In genomic region chr7:45833148-45833790, GRCm38 (mm10) we compare ENCODE assay signal across 8 mouse cellular contexts. TPM values are rescaled to one million over a fixed set of nuclear protein-coding genes. Genes with fewer than 3 reads are reported as not detected.
A peak's percentile ranks its signal among the peaks of the same experiment; 100 is the strongest.
DNase-seq lines count a peak whose midpoint lies in the region; ATAC-seq and TF ChIP-seq lines count a peak whose summit lies in the region.

No protein-coding gene starts in this region.

- DNase-seq in kidney, adult 18-20 months = peak; percentile 31
- DNase-seq in kidney, adult 8-10 months = no peak
- DNase-seq in brain, embryonic 14.5 days (ENCODE audit: low read depth) = peak; percentile 11
- no peak for DNase-seq in urinary bladder, postnatal 25 days (ENCODE audit: low spot score)
- DNase-seq in gastrocnemius, postnatal 14 days = no peak
- no peak for DNase-seq in frontal cortex, adult 2 months (ENCODE audit: extremely low spot score in 1 of 2, low spot score in 1 of 2)

- peaks cover 67% of the 10 kb centered on the region for H3K27me3 ChIP-seq in hindbrain, embryonic 12.5 days
- H3K27me3 ChIP-seq in liver, embryonic 16.5 days (ENCODE audit: control insufficient read depth, insufficient read depth, low read depth, low read length) = peaks cover 53% of the 10 kb centered on the region

- no peak for TF ChIP-seq POLR2A in brain, embryonic 14.5 days (IDR thresholded peaks at IDR 0.05; ENCODE audit: borderline replicate concordance, extremely low read depth, insufficient read depth, insufficient read length, poor library complexity, severe bottlenecking)

- peak overlapping the region; percentile 50 for H3K4me2 ChIP-seq in hindbrain, embryonic 12.5 days (replicated peaks)
- H3K4me2 ChIP-seq in liver, embryonic 16.5 days (ENCODE audit: low read depth, low read length) = peak overlapping the region; percentile 26

- H3K36me3 ChIP-seq in hindbrain, embryonic 12.5 days = peaks cover 12% of the 10 kb centered on the region
- no peaks in the 10 kb centered on the region for H3K36me3 ChIP-seq in liver, embryonic 16.5 days (ENCODE audit: control insufficient read depth, insufficient read depth)

- no peak for TF ChIP-seq CTCF in brain, embryonic 14.5 days (IDR thresholded peaks at IDR 0.05; ENCODE audit: borderline replicate concordance, extremely low read depth, insufficient read depth, insufficient read length)

- H3K9me3 ChIP-seq in hindbrain, embryonic 12.5 days (replicated peaks) = no peaks in the 10 kb centered on the region
- no peaks in the 10 kb centered on the region for H3K9me3 ChIP-seq in liver, embryonic 16.5 days (replicated peaks; ENCODE audit: control insufficient read depth, low read length)

- ATAC-seq in hindbrain, embryonic 12.5 days (ENCODE audit: low FRiP score) = no peak
- peak; percentile 12; the same call in 1 of the 2 replicates for ATAC-seq in liver, embryonic 16.5 days (ENCODE audit: low read depth)

- peaks cover 35% of the 10 kb centered on the region for H3K4me1 ChIP-seq in hindbrain, embryonic 12.5 days
- peaks cover 9% of the 10 kb centered on the region; the same call in 1 of the 2 replicates for H3K4me1 ChIP-seq in liver, embryonic 16.5 days (ENCODE audit: control insufficient read depth, low read depth, low read length)

- H3K4me3 ChIP-seq in hindbrain, embryonic 12.5 days = peak overlapping the region; percentile 38
- peak overlapping the region; percentile 35 for H3K4me3 ChIP-seq in liver, embryonic 16.5 days (ENCODE audit: low read depth, low read length)

- no peak overlapping the region for H3K27ac ChIP-seq in hindbrain, embryonic 12.5 days
- no peak overlapping the region for H3K27ac ChIP-seq in liver, embryonic 16.5 days (ENCODE audit: low read length)

- intact Hi-C loops in gastrocnemius, postnatal 14 days (cut with DNase I; ENCODE audit: low total_unique reads) = no loop called here

- peak overlapping the region; percentile 55 for H3K9ac ChIP-seq in hindbrain, embryonic 12.5 days
- no peak overlapping the region for H3K9ac ChIP-seq in liver, embryonic 16.5 days (ENCODE audit: low read depth, low read length)

- 1% methylated on average over 80 of the region's 86 CpGs for WGBS in hindbrain, embryonic 12.5 days
- WGBS in liver, embryonic 16.5 days (ENCODE audit: insufficient replicate concordance) = under 1% methylated on average over 60 of the region's 86 CpGs

RNA-seq across cellular contexts. Expression of gene Grwd1, which starts 2.5 kb away (rescaled TPM):
- polyA plus RNA-seq in brain, embryonic 14.5 days (2012; rRNA removed) = 23.4 and 25.5 TPM in 2 replicates
- polyA plus RNA-seq in hindbrain, embryonic 12.5 days (2016; fragmentation: Nextera tagmentation; extraction: Ambion mirVana) = 43.2 and 45.8 TPM in 2 replicates
- polyA plus RNA-seq in liver, embryonic 16.5 days (2015; fragmentation: Nextera tagmentation; extraction: Ambion mirVana) = 19.2 and 20.9 TPM in 2 replicates
- total RNA-seq in gastrocnemius, postnatal 14 days (2021) = 10 to 100 TPM; 10.5 to 16.5 TPM
- 17.9 TPM in 2 replicates for polyA plus RNA-seq in frontal cortex, adult 2 months (2012; rRNA removed)

RNA-seq across cellular contexts. Expression of gene Kcnj14, which starts 8.7 kb away (rescaled TPM):
- 1.3 and 1.9 TPM in 2 replicates for polyA plus RNA-seq in brain, embryonic 14.5 days (2012; rRNA removed)
- 0.80 and 0.96 TPM in 2 replicates for polyA plus RNA-seq in hindbrain, embryonic 12.5 days (2016; fragmentation: Nextera tagmentation; extraction: Ambion mirVana)
- 0.14 and 0.15 TPM in 2 replicates for polyA plus RNA-seq in liver, embryonic 16.5 days (2015; fragmentation: Nextera tagmentation; extraction: Ambion mirVana)
- total RNA-seq in gastrocnemius, postnatal 14 days (2021) = under 1 TPM; 0.16 to 0.18 TPM
- 2.1 and 2.6 TPM in 2 replicates for polyA plus RNA-seq in frontal cortex, adult 2 months (2012; rRNA removed)

RNA-seq across cellular contexts. Expression of gene Cyth2, which starts 18.9 kb away (rescaled TPM):
- 246 and 277 TPM in 2 replicates for polyA plus RNA-seq in brain, embryonic 14.5 days (2012; rRNA removed)
- polyA plus RNA-seq in hindbrain, embryonic 12.5 days (2016; fragmentation: Nextera tagmentation; extraction: Ambion mirVana) = 280 and 284 TPM in 2 replicates
- 26.0 and 26.5 TPM in 2 replicates for polyA plus RNA-seq in liver, embryonic 16.5 days (2015; fragmentation: Nextera tagmentation; extraction: Ambion mirVana)
- total RNA-seq in gastrocnemius, postnatal 14 days (2021) = 10 to 100 TPM; 34.6 to 35.8 TPM
- polyA plus RNA-seq in frontal cortex, adult 2 months (2012; rRNA removed) = 158 and 167 TPM in 2 replicates

RNA-seq across cellular contexts. Expression of gene Kdelr1, which starts 39.3 kb away (rescaled TPM):
- polyA plus RNA-seq in brain, embryonic 14.5 days (2012; rRNA removed) = 197 and 238 TPM in 2 replicates
- 43.5 and 45.6 TPM in 2 replicates for polyA plus RNA-seq in hindbrain, embryonic 12.5 days (2016; fragmentation: Nextera tagmentation; extraction: Ambion mirVana)
- 27.9 and 35.3 TPM in 2 replicates for polyA plus RNA-seq in liver, embryonic 16.5 days (2015; fragmentation: Nextera tagmentation; extraction: Ambion mirVana)
- total RNA-seq in gastrocnemius, postnatal 14 days (2021) = 10 to 100 TPM; 64.2 to 68.5 TPM
- polyA plus RNA-seq in frontal cortex, adult 2 months (2012; rRNA removed) = 95.1 and 121 TPM in 2 replicates

RNA-seq across cellular contexts. Expression of gene Grin2d, which starts 44.9 kb away (rescaled TPM):
- 13.2 and 31.1 TPM in 2 replicates for polyA plus RNA-seq in brain, embryonic 14.5 days (2012; rRNA removed)
- polyA plus RNA-seq in hindbrain, embryonic 12.5 days (2016; fragmentation: Nextera tagmentation; extraction: Ambion mirVana) = 1.6 TPM in 2 replicates
- 0.04 and 0.05 TPM in 2 replicates for polyA plus RNA-seq in liver, embryonic 16.5 days (2015; fragmentation: Nextera tagmentation; extraction: Ambion mirVana)
- under 1 TPM; 0.44 to 0.64 TPM for total RNA-seq in gastrocnemius, postnatal 14 days (2021)
- polyA plus RNA-seq in frontal cortex, adult 2 months (2012; rRNA removed) = 15.5 and 17.7 TPM in 2 replicates

Comparison
In these comparisons a context has a peak if more than half of its experiments do, and no peak if none do; other contexts are left out.
1. DNase-seq: peak in kidney, adult 18-20 months (single experiment) and brain, embryonic 14.5 days (single experiment); none in kidney, adult 8-10 months (0 of 2), urinary bladder, postnatal 25 days (single experiment), gastrocnemius, postnatal 14 days (single experiment) and frontal cortex, adult 2 months (0 of 2).